Mouse (Mus musculus) ES-E14 (cell line): ENCODE measurements around the gene Iffo1.

Source experiments
- CHD2 ChIP-seq: IDR thresholded peaks from 2 replicates; pipeline ENCODE4 v1.6.1; 2014; ENCODE audit warnings: mild to moderate bottlenecking, low read depth, low read length, inconsistent platforms
- MAFK ChIP-seq: IDR thresholded peaks from 2 replicates; pipeline ENCODE4 v1.6.1; 2014; ENCODE audit warnings: mild to moderate bottlenecking, low read depth, low read length, inconsistent platforms; ENCODE audit not compliant: insufficient read depth
- ZC3H11A ChIP-seq: IDR thresholded peaks from 2 replicates; pipeline ENCODE4 v1.6.1; 2012; ENCODE audit warnings: low read depth, mild to moderate bottlenecking, inconsistent platforms, low read length, borderline replicate concordance
- ZNF384 ChIP-seq: IDR thresholded peaks from 2 replicates; pipeline ENCODE4 v1.6.1; 2012; ENCODE audit warnings: low read depth, low read length, inconsistent platforms

DNA sequence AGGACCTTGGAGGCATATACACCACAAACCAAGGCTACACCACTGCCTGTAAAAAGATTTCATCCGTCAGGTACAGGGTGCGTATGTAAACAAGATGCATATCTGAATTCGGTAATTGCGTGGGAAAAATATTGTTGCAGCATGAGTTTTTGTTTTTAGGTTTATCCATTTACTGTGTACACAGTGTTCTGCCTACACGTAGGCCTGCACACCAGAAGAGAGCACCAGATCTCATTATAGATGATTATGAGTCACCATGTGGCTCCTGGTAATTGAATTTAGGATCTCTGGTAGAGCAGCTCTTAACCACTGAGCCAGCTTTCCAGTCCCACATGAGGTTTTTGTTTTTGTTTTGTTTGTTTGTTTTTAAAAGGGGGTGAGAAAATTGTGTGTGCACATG, 52.1 kb downstream of the Iffo1 start:
- no peak for TF ChIP-seq CHD2
- TF ChIP-seq ZNF384 = no peak
- TF ChIP-seq MAFK = no peak
- no peak for TF ChIP-seq ZC3H11A
